Mouse (Mus musculus) hematopoietic multipotent progenitor cell, adult 10-12 weeks (in vitro differentiated cells): ENCODE measurements around the gene Dhx29. TPM values are rescaled to one million over a fixed set of nuclear protein-coding genes. Genes with fewer than 3 reads are reported as not detected.

Source experiments
- polyA plus RNA-seq: library from polyadenylated mRNA; stranded (reverse); fragments of >175 nt; gene quantifications from 2 replicates; pipeline ENCODE4 v1.2.3, GENCODE M21; 2012; ENCODE audit warnings: low replicate concordance

Dhx29 gene
- polyA plus RNA-seq = 7.3 and 7.8 TPM in 2 replicates

DNA sequence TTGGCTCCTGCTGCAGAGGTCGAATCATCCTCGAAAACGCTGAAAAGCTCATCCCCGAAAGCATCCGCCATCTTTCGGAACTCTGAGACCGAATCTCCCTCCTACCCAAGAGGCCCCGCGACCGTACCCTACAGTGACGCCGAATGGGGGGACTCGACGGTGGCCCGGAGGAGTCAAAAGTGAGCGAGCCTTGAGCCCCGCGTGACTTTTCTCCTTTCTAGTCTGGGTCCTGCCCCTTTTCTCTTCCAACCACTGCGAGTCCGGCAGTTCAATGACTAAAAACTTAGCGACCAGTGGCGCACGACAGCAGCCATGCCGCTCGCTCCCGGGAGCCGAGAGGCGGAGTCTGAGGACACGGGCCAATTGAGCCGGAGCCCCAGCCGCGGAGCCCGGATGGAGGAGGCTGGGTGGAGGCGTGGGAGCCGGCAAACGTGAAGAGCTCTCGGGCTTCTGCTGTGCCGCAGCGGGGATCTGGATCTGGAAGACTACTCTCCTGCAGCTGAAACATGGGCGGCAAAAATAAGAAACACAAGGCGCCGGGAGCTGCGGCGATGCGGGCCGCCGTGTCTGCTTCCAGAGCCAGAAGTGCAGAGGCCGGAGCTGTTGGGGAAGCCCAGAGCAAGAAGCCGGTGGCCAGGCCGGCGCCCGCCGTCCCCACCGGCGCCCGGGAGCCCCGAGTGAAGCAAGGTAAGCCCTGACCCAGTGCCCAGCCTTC lies at the start of gene Dhx29, which contains the start of gene Mtrex:
Gene Dhx29, plus strand, starts transcription at position 168 of the 715 bp plus-strand sequence.
Gene Mtrex, minus strand, starts transcription at position 112 of the 715 bp plus-strand sequence.

DNA sequence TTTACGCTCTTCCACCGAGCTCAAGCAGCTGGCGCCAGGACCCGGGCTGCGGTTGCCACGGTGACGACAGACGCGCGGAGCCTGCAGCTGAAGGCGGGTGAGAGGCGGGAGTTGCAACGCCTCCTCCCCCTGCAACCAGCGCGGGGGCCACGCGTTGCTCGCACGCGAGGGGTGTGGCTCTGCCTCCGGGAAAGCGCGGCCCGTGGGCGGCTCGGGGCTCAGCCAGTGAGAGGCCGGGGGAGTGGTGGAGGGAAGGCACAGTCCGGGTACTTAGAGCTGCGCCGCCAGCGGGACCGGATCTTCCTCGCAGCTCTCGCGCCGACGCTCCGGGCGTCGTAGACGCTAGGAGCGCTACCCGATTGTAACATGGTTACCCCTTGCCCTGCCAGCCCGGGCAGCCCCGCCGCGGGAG lies 60.3 kb downstream of the Dhx29 start, which contains the start of gene Ccno:
Gene Ccno, plus strand, starts transcription at position 271 of the 412 bp plus-strand sequence.

DNA sequence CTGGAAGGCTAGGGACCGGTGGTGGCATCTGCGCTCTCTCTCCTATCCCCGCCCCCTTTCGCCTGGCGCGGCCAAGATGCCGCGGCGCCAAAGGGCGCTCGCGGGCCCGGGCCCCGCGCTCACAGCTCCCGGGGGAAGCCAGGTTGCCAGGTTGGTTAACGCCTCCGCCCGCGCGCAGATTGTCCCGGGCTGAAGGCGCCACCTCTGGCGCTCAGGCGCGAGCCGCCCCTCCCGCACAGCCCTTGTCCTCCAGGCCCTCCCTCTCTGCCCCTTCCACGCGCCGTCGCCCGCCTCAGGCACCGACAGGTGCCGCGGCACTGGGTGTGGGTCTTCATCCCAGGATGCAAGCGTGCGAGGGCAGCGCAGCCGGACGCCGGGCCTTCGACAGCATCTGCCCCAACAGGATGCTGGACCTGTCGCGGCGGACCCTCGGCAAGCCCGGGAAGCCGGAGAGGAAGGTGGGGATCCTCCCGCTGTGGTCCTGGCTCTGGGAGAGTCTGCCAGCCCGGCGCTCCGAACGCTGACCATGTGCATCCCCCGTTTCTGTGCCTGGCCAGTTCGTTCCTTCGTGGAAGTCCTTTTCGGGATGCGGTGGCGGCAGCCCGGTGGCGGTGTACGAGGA lies 66.4 kb downstream of the Dhx29 start, which contains the start of gene Mcidas:
Gene Mcidas, plus strand, starts transcription at position 315 of the 622 bp plus-strand sequence.

Other genes starting within 250 kb of the Dhx29 start
- 7.7 and 10.7 TPM in 2 replicates for gene Plpp1, start 126.7 kb upstream of the Dhx29 start, polyA plus RNA-seq
- 1.0 and 4.6 TPM in 2 replicates for gene Mtrex, start 56 bp upstream of the Dhx29 start, polyA plus RNA-seq
- 1.00 and 4.2 TPM in 2 replicates for gene Ccno, start 60.3 kb downstream of the Dhx29 start, polyA plus RNA-seq
- gene Mcidas, start 66.4 kb downstream of the Dhx29 start, polyA plus RNA-seq = not detected in 2 replicates
- 0.21 and 0.22 TPM in 2 replicates for gene Cdc20b, start 107.7 kb downstream of the Dhx29 start, polyA plus RNA-seq
- gene Gpx8, start 119.0 kb downstream of the Dhx29 start, polyA plus RNA-seq = not detected in 2 replicates
- 4.5 and 38.8 TPM in 2 replicates for gene Gzma, start 173.5 kb downstream of the Dhx29 start, polyA plus RNA-seq